Mouse (Mus musculus) spleen, postnatal 10 days (tissue): Measurements from ENCODE around the gene Grwd1.

ENCODE experiments used
- DNase-seq, 2 experiments: peaks; one replicate each; pipeline ENCODE4 v3.0.0; 2021 to 2022; ENCODE audit warnings: low spot score in 2 of 2

Grwd1 gene

DNA sequence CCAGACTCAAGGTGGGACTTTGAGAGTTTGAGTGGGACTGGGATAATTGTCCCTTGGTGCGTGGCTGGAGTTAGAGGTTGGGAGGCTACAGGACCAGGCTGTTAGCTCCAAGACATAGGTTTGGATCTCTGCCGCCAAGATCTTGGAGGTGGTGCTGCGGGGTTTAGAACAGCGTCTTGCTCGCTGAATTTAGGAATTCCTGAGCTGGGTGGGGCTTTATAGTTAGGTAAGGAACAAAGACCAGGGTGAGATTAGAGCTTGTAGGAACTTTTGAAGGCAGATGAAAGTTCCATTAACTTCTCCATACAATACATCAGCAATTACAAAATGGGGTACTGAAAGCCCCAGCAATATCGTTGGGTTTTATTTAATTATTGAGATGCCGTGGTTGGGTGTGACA lies 30.7 kb downstream of the Grwd1 start:
- DNase-seq, result no peak

DNA sequence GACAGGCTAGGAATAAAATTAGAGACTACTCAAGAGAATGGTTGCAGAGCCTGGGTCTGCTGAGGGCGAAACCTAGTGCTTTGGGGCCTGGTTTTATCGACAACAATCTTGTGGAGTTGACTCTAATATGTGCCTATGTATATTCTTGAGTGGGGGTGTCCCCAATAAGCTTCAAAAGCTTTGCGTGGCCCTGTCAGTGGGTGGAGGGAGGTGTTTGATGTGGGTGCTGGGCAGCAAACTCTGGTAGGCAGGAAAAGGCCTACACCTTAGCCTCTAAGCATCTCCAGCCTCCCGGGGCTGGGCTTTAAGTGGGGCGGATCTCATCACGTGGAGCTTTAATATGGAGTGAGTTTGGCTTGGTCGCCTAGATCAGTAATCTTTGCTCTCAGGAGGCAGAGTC lies 31.8 kb downstream of the Grwd1 start:
- DNase-seq, result no peak

DNA sequence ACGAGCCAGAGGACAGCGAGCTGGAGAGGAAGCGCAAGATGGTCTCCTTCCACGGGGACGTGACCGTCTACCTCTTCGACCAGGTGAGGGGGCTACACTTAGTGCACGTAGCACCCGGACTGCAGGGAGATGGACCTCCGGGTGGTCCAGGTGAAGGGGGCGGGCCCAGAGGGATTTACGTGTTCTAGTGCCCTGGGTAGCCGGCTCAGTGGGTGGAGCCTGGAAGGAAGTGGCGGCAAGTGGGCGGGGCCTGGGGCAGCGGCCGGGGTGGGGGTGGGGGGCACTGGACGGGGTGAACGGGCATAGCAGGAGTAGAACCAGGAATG lies 32.3 kb downstream of the Grwd1 start:
- peak in 1 of 2 experiments; percentile 68 for DNase-seq

DNA sequence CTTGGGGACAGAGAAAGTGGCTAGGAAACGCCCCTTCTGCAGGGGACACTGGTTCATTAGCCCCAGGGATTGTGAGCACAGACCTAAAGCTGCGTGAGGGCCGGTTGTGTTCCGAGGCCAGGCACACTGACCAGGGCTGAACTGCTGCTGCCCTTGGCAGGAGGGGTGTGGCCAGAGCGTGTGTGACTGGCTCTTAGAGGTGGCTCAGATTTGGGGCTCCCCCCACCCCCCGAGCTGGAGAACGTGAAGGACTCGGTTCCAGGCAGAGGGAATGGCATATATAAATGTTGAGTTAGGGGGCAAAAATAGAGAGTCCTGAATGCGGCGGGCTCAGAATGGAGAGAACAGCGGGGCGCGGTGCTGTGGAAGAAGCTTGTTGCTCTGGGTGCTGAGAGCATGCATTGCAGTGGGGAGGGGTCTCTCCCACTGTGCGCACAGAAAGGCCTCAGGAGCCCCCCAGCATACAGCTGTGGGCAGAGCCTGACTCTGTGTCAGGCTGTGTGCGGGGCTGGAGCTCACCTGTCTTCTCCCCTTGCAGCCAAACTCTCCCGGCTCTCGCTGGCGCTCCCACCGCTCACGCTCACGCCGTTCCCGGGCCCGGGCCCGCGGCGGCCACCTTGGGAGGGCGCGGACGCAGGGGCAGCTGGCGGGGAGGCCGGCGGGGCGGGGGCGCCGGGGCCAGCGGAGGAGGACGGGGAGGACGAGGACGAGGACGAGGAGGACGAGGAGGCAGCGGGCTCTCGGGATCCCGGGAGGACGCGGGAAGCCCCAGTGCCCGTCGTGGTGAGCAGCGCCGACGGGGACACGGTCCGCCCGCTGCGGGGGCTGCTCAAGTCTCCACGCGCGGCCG lies 32.9 kb downstream of the Grwd1 start:
- no peak for DNase-seq

DNA sequence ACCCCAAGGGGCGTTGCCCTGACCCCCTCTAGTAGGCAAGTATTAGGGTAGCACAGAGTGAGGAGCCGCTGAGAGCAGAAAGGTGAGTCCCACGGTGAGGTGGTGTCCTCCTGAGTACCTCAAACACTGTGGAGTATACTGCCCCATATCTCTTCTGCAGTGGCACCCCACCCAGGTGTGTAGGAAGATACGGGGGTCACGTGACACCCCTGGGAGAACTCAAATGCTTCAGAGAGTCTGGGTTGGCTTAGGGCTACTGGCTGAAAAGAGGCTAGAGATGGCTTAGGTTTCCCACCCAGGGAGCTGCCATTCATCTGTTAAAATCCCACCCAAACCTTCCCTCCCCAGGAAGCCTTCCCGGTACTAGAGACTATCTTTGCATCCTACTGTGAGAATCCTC lies 33.8 kb downstream of the Grwd1 start:
- peak in 1 of 2 experiments; percentile 75 for DNase-seq

DNA sequence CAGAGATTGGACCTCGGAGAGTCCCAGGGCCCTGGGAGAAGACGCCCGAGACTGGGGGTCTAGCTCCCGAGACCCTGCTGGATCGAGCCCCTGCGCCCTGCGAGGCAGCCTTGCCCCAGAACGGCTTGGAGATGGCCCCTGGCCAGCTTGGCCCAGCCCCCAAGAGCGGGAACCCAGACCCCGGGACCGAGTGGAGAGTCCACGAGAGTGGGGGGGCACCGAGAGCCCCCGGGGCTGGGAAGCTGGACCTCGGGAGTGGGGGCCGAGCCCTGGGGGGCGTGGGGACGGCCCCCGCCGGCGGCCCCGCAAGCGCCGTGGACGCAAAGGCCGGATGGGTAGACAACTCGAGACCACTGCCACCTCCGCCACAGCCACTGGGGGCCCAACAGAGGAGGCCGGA lies 35.8 kb downstream of the Grwd1 start:
- no peak for DNase-seq

DNA sequence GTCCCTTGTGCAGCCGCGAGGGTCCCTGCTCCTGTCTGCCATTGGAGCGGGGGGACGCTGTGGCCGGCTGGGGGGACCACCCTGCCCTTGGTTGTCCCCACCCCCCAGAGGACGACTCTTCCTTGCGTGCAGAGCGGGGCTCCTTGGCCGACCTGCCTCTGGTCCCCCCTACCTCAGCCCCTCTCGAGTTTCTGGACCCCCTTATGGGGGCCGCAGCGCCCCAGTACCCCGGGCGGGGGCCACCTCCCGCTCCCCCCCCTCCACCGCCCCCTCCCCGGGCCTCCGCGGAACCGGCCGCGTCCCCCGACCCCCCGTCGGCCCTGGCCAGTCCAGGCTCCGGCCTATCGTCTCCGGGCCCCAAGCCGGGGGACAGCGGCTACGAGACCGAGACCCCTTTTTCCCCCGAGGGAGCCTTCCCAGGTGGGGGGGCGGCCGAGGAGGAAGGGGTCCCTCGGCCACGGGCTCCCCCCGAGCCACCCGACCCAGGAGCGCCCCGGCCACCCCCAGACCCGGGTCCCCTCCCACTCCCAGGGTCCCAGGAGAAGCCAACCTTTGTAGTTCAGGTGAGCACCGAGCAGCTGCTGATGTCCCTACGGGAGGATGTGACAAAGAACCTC lies 36.7 kb downstream of the Grwd1 start:
- DNase-seq, result no peak

DNA sequence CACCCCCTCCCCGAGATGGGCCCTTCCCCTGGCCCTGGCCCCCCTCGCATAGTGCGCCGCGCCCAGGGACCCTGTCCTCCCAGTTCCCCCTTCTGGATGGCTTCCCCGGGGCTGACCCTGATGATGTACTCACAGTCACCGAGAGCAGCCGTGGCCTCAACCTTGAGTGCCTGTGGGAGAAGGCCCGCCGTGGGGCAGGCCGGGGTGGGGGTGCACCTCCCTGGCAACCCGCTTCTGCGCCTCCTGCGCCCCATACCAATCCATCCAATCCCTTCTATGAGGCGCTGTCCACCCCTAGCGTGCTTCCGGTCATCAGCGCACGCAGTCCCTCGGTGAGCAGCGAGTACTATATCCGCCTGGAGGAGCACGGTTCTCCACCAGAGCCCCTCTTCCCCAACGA lies 37.5 kb downstream of the Grwd1 start:
- DNase-seq, result no peak

DNA sequence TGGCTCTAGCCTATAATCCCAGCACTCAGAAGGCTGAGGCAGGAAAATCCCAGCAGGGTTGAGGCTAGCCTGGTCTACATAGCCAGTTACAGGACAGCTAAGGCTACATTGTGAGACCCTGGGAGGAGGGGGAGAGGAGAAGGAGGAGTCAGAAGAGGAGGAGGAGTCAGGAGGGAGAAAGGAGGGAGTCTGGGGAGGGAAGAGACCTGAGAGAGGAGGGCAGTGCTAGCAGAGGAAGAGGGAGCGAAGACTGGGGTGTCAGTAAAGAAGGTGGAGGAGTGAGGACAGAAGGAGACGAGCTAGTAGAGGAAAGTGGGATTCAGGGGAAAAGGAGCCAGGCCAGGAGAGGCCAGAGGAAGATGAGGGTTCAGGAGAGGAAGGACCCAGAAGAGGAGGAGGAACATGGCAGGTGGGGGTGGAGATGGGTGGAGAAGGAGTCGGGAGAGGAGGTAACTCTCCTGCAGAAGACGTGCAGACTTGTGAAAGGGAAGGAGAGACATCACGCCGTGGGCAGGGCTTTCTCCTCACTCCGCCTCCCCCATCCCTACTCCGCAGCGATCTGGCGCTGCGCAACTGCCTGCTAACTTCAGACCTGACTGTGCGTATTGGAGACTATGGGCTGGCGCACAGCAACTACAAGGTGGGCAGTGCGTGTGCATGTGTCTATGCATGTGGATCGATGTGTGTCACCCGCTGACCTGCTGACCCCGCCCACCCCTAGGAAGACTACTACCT lies 38.8 kb downstream of the Grwd1 start:
- DNase-seq, result no peak

DNA sequence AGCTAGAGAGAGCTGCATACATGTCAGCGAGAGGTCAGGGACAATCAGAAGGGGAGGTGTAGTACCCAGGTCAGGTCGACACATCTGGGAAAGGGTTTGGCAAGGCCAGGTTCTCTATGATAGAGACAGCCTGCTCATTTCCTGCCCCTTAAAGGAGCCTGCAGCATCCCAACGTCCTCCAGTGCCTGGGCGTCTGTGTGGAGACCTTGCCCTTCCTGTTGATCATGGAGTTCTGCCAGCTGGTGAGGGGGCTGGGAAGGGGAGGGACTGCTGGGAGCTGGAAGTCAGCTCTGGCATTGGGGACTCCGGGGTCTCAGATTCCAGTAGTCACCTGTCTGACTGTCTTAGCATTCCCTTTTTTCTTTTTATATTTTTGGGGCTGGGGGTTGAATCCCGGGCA lies 40.0 kb downstream of the Grwd1 start:
- no peak for DNase-seq

DNA sequence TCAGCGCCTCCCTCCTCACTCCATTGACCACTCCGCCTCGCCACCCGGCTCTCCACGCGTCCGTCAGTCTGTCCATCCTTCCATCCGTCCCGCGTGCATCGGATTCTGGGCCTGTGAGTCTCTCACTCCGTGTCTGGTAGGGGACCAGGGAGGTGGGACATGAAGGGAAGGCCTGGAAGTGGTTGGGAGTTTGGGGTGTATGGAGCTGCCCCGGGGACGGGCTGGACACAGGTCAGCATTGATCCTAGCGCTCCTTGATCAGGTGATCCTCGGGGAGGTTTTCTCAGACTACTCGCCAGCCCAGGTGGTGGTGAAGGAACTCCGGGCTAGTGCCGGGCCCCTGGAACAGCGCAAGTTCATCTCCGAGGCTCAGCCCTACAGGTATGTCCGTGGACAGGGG lies 43.1 kb downstream of the Grwd1 start:
- DNase-seq, result no peak

DNA sequence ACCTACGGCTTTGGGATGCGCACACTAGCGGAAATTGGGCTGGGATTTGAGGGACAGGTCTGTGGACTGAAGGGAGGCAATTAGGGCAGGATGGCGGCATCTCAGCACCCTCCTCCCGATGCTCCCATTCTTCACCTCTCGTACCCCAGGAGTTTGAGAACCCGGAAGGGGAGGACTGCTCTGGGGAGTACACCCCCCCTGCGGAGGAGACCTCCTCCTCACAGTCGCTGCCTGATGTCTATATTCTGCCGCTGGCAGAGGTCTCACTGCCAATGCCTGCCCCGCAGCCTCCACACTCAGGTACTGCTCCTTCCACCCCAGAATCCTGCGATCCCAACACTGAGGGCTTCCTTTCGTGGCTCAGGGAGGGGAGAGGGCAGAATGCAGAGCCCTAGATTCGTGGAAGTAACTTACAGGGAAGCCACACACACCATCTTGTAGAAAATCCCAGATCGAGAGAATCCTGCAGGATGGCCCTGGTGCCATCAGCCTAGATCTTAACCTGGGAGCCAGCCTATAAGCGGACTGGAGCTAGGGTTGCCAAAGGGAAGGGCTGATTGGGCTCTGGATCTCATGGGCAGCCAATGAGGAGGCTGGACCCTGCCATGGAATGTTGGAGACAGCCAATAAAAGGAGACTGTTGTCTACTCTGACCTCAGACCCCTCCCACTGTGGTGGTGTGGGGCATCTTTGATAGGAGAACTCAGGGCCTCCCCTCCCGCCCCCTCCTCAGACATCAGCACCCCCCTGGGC lies 43.9 kb downstream of the Grwd1 start:
- no peak for DNase-seq

DNA sequence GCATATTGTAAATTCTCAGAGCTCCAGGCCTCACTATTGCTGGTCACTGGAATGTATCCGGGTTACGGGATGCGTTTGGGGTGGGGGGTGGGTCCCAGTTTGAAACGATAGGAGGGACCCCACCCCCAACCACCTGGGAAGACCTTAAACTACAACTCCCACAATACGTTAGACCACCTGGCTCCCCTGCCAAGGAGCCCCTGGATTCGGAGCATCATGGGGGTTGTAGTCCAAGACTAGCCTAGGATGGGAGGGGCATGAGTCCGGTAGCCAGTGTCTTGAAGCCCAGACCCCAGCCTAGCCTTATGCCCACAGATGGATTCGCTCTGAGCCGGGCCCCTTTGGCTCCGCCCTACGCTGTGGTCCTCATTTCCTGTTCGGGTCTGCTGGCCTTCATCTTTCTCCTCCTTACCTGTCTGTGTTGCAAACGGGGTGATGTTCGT lies 44.6 kb downstream of the Grwd1 start:
- DNase-seq, result no peak

DNA sequence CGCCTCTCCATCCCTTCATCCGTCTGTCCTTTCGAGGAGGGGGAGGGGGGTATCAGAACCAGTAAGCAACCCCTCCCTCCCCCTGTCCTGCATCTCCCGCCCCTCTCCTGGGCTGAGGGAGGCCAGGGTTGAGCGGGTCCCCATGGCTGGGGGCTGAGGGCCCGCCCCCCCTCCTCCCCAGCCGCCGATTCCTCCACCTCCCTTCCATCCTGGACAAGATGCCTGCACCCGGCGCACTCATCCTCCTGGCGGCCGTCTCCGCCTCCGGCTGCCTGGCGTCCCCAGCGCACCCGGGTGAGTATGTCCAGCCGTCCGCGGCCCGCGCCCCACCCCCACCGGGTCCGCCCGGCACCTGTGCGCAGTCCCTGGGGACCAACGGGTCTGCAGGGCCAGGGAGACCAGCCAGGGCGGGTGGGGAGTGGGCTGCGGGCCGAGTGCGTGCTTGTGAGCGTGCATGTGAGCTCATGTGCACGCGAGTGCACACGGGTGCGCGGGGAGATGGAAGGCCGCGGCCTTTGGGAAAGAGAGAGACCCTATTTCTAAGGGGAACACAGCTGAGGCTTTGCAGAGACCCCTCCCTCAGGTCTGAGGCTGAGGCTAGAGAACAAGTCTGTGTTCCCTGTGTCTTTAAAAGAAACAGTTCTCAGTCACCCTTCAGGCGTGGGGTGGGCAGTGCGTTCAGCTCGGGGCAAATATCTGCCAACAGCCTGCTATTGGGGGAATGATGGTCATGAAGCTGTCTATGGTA lies 45.2 kb downstream of the Grwd1 start:
- no peak for DNase-seq

DNA sequence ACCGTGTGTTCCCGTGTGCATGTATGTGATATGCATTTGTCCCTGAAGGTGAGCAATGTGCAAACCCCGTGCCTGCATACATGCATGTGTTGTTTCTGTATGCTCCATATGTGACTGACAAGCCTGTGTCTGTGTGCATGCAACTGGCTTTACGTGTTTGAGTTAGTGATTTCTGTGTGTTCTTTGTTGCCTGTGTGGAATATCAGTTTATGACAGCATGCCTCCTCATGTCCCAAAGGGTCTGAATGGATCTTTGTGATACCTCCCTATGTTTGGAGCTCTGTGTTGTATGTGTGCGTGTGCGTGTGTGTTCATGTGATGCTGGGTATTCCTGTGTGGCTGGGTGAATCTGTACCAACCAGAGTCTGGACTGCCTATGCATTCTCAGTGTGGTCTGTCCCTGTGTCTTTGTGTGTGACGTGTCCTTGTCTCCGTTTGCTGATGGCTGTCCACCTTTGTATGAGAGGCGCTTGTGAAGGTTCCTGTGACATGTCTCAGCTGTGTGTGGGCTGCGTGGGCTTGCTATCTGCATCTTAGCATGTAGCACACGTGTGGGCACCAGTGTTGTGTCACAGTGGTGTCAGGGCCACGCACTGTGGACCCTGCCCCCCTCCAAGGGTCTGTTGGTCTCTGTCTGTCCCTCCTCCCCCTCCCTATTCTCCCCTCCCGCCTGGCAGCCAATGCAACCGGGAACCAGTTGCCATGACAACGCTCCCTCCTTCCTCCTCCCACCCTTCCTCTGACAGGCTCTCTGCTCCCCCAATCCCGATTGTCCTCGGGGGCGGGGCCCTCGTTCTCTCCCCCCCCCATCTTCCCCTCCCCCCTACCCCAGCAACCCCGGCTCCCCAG lies 46.0 kb downstream of the Grwd1 start, which contains the start of gene Sult2b1:
TSS of gene Sult2b1 (minus strand) at position 146 of the 849 bp plus-strand sequence.
- DNase-seq, result no peak

DNA sequence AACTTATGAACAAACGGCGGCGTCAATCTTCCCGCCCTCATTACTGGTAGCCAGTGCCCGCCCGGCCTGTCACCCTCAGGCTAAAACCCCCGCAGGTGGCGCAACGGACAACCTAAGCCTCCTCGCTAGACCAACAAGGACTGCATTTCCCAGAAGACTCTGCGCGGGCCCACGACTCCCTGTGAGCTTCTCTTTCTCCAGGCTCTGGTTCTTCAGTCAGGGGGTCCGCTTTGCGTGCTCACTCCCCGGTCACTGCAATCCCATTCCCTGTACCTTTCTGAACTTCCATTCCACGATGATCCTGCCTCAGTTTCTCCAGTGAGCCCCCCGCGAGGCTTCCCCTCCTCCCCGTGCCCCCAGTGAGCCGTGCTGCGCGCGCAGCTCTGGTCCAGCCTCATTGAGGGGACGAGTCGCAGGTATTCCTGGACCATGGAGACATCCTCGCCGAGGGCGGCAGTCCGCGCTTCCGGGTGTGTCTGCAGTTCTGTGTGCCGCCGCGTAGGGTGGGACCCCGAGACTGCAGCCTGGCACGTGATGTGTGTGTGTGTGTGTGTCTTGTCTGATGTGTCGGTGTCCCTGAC lies 47.1 kb downstream of the Grwd1 start, which contains the start of gene Lmtk3:
TSS of gene Lmtk3 (plus strand) at position 228 of the 581 bp plus-strand sequence.
- peak in 1 of 2 experiments; percentile 73 for DNase-seq

DNA sequence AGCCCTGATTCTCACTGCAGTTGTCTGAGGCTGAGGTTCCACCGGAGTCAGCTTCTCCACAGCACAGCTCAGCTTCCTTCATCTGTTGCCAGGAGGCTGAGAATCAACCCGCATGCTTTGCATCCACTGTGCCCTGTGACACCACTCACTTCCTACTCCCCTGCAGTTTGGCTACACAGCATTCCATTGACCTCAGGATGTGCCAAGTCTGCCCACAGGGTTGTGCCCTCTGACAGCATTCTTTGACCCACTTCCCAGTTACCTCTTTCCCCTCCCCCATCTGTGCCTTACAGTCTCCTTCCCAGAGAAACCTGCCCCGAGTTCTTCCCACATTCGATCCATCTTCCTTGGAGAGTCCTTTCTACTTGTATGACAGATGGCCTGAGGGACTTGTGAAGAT lies 48.5 kb downstream of the Grwd1 start:
- DNase-seq, result no peak

DNA sequence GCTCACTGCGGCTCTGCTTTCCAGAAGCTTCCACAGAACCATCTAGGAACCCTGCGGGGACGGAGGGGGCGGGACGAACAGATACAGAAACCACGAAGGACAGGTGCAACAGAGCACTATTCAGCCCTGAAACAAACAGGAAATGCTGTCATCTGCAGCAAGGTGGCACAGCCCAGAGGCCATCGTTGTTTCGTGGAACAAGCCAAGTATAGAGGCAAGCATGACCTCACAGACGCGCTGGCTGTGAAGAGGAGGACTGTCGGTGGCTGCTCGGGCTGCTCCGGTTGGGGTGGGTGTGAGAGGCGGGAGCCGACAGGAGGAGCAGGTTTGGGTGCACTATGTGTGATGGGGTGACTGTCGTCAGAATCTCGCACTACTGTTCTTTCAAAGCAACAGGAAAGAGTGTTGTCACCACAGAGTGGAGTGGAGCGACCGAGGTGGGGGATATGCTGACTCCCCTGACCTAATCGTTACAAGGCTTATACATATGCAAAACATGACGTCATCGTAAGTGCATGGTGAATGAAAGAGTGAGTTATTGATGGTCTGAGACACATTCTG lies 51.6 kb downstream of the Grwd1 start:
- peak in 1 of 2 experiments; percentile 36 for DNase-seq

DNA sequence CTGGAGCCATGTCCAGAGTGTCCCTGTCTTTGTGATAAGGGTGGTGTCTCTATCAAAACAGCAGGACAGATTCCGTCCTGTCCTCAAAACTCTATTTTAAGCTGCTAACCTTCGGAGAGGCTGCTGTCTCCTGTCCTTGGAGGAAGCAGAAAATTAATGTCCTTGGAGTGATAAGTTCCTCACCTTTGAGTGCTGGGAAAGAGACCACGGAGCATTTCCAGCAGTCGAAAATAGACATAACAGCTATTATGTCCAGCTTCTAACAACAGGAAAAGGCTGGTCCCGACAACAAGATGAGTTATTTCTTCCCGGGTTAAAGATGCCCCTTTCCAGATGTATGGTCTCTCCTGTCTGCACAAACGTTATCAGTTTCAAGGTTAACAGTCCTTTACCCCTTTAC lies 55.5 kb downstream of the Grwd1 start:
- DNase-seq, result no peak
